Mouse (Mus musculus): ENCODE results near the gene Farsa. TPM values are rescaled to one million over a fixed set of nuclear protein-coding genes. Genes with fewer than 3 reads are reported as not detected.

Farsa gene
- total and polyA plus RNA-seq, 2 experiments, result 11.0 to 32.4 TPM

DNA sequence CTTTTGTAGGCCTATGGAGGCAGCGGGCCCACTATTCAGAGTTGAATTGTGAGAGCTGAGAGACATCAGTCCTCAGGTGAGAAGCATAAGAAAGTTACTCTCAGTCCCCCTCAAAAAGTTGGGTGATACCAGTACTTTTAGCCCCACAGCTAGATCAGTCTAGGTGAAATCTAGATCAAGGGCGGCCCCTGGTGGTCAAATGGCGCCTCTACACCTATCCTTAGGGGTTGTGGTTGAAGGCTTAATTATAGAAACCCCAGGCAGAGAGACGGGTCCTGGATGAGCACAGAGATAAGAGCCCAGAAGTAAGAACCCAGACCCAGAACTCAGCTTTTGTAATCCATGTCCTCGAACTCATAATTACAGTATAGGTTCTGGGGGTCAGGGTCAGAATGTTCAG, 43.7 kb upstream of the Farsa start:
- H3K36me3 ChIP-seq (ENCODE audit: control insufficient read depth, insufficient read depth, low read length), result no peaks in the 10 kb centered on the region
- H3K9ac ChIP-seq (ENCODE audit: low read depth, low read length), result no peak overlapping the region
- DNase-seq (ENCODE audit: extremely low read depth, low read depth, low spot score), result peak; percentile 35
- no peaks in the 10 kb centered on the region for H3K27me3 ChIP-seq (ENCODE audit: control insufficient read depth, insufficient read depth, low read length)
- TF ChIP-seq POLR2A (IDR thresholded peaks at IDR 0.05; ENCODE audit: extremely low read depth, insufficient read depth, low read length) (no peak), CTCF (IDR thresholded peaks at IDR 0.05; ENCODE audit: low read depth, low read length) (peak; percentile 69)
- H3K27ac ChIP-seq (replicated peaks; ENCODE audit: insufficient read depth, low read depth, low read length), result no peak overlapping the region
- H3K4me3 ChIP-seq (ENCODE audit: insufficient read depth, low read depth, low read length), result no peak overlapping the region
- H3K79me2 ChIP-seq (ENCODE audit: control insufficient read depth, insufficient read depth, low read length), result no peaks in the 10 kb centered on the region
- 1% methylated on average over 5 of the region's 5 CpGs for WGBS
- H3K4me1 ChIP-seq (ENCODE audit: control insufficient read depth, insufficient read depth, low read length), result peaks cover 2% of the 10 kb centered on the region; the same call in 1 of the 2 replicates

DNA sequence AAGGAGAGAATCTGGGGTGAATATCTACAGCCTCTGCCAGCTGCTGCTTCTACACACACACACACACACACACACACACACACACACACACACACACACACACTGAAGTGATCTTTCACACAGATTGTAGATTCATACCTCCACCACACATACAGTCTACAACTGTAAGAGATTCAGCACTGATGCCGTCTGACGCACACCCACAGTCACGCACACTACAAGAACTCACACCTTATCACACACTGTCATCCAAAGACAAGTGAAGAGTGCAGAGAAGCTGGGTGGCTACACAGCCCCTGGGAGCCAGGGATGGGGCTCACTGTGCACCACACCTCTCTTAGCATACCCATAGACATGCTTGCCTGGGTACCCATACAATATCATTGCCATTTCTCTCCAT, 43.0 kb upstream of the Farsa start:
- WGBS, result 88% methylated on average over 3 of the region's 3 CpGs
- Histone ChIP-seq H3K79me2 (ENCODE audit: control insufficient read depth, insufficient read depth, low read length) (no peaks in the 10 kb centered on the region), H3K27me3 (ENCODE audit: control insufficient read depth, insufficient read depth, low read length) (no peaks in the 10 kb centered on the region), H3K27ac (replicated peaks; ENCODE audit: insufficient read depth, low read depth, low read length) (no peak overlapping the region), H3K36me3 (ENCODE audit: control insufficient read depth, insufficient read depth, low read length) (no peaks in the 10 kb centered on the region), H3K9ac (ENCODE audit: low read depth, low read length) (no peak overlapping the region), H3K4me3 (ENCODE audit: insufficient read depth, low read depth, low read length) (no peak overlapping the region), H3K4me1 (ENCODE audit: control insufficient read depth, insufficient read depth, low read length) (peaks cover 2% of the 10 kb centered on the region; the same call in 1 of the 2 replicates)
- no peak for TF ChIP-seq CTCF (IDR thresholded peaks at IDR 0.05; ENCODE audit: low read depth, low read length)
- no peak for TF ChIP-seq POLR2A (IDR thresholded peaks at IDR 0.05; ENCODE audit: extremely low read depth, insufficient read depth, low read length)
- DNase-seq (ENCODE audit: extremely low read depth, low read depth, low spot score), result no peak

DNA sequence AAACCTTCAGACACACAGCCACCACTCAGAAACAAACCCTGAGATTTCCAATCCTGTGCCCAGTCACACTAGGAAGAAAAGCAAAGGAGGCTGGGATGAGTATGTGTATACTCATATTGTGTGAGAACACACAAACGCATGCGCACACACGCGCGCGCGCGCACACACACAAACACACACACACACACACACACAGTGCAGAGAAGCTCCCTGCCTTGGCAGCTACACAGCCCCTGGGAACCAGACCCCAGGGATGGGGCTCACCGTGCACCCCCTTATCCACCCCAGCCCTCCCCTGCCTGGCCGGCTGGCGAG, 42.6 kb upstream of the Farsa start:
- DNase-seq (ENCODE audit: extremely low read depth, low read depth, low spot score), result no peak
- no peaks in the 10 kb centered on the region for H3K36me3 ChIP-seq (ENCODE audit: control insufficient read depth, insufficient read depth, low read length)
- H3K79me2 ChIP-seq (ENCODE audit: control insufficient read depth, insufficient read depth, low read length), result no peaks in the 10 kb centered on the region
- 91% methylated on average over 11 of the region's 11 CpGs for WGBS
- no peak overlapping the region for H3K9ac ChIP-seq (ENCODE audit: low read depth, low read length)
- H3K27me3 ChIP-seq (ENCODE audit: control insufficient read depth, insufficient read depth, low read length), result no peaks in the 10 kb centered on the region
- no peak overlapping the region for H3K27ac ChIP-seq (replicated peaks; ENCODE audit: insufficient read depth, low read depth, low read length)
- H3K4me3 ChIP-seq (ENCODE audit: insufficient read depth, low read depth, low read length), result no peak overlapping the region
- no peak for TF ChIP-seq CTCF (IDR thresholded peaks at IDR 0.05; ENCODE audit: low read depth, low read length)
- no peak for TF ChIP-seq POLR2A (IDR thresholded peaks at IDR 0.05; ENCODE audit: extremely low read depth, insufficient read depth, low read length)
- H3K4me1 ChIP-seq (ENCODE audit: control insufficient read depth, insufficient read depth, low read length), result peaks cover 2% of the 10 kb centered on the region; the same call in 1 of the 2 replicates

DNA sequence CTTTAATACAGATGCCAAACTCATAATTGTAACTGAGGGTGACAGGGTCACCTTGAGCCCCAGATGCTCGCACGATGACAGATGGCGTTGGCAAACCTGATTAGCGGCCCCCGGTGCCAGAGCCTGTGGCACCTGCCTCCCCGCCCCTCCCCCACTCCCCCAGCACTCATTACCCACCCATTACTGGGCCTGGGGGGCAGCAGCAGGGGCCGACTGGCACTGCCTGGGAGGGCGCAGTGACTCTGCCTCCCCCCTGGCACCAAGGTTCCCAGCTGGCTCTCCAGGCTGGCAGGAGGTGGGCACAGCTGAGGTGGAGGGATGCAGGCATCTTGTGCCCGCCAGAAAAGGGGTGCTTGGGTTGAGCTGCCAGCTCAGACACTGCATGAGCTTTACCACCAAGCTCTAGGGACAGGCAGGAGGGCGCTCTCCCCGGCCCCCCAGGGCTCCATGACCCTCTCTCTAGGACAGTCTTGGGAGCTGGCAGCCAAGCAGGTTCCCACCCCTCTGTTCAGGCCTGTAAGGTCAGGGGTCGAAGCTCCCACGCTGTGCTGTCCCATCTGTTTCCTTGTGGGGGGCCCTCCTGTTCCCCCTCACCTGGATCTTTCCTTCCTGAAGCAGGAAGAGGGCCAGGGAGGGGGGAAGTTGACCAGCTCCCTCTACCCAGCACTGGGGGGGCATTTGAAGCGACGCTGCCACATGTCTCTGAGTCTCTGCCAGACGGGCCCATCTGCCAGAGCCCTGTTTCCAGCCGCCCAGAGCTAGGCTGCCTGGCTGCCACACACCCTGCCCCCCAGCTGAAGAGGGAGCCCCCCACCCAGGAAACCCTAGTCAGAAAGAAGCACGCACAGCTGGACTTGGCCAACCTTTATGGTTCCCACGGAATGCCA, 42.0 kb upstream of the Farsa start:
- TF ChIP-seq CTCF (IDR thresholded peaks at IDR 0.05; ENCODE audit: low read depth, low read length), result no peak
- no peak for TF ChIP-seq POLR2A (IDR thresholded peaks at IDR 0.05; ENCODE audit: extremely low read depth, insufficient read depth, low read length)
- Histone ChIP-seq H3K36me3 (ENCODE audit: control insufficient read depth, insufficient read depth, low read length) (no peaks in the 10 kb centered on the region), H3K4me1 (ENCODE audit: control insufficient read depth, insufficient read depth, low read length) (peaks cover 2% of the 10 kb centered on the region; the same call in 1 of the 2 replicates), H3K79me2 (ENCODE audit: control insufficient read depth, insufficient read depth, low read length) (no peaks in the 10 kb centered on the region), H3K27me3 (ENCODE audit: control insufficient read depth, insufficient read depth, low read length) (no peaks in the 10 kb centered on the region), H3K9ac (ENCODE audit: low read depth, low read length) (no peak overlapping the region), H3K4me3 (ENCODE audit: insufficient read depth, low read depth, low read length) (no peak overlapping the region), H3K27ac (replicated peaks; ENCODE audit: insufficient read depth, low read depth, low read length) (no peak overlapping the region)
- WGBS, result 53% methylated on average over 19 of the region's 19 CpGs
- no peak for DNase-seq (ENCODE audit: extremely low read depth, low read depth, low spot score)

DNA sequence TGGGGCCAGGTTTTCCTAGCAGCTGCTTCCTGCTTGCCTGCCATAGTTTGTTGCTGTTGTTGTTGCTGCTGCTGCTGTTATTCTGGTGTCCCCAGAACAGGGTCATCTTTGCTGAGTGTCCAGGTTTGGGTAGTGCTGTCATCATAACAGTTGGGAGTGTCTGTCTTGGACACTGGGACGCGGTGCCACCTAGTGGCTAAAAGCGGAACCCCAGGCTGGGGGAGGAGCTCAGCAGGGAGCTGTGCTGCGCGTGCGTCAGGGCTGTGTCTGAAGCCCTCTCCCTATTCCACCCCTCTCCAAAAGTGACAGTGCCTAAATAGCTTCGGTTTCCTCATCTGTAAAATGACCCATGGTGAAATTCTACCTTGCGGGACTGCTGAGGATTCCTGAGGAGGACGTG, 41.2 kb upstream of the Farsa start:
- Histone ChIP-seq H3K9ac (ENCODE audit: low read depth, low read length) (no peak overlapping the region), H3K4me1 (ENCODE audit: control insufficient read depth, insufficient read depth, low read length) (peaks cover 2% of the 10 kb centered on the region; the same call in 1 of the 2 replicates), H3K4me3 (ENCODE audit: insufficient read depth, low read depth, low read length) (no peak overlapping the region), H3K36me3 (ENCODE audit: control insufficient read depth, insufficient read depth, low read length) (no peaks in the 10 kb centered on the region), H3K27ac (replicated peaks; ENCODE audit: insufficient read depth, low read depth, low read length) (no peak overlapping the region), H3K79me2 (ENCODE audit: control insufficient read depth, insufficient read depth, low read length) (no peaks in the 10 kb centered on the region), H3K27me3 (ENCODE audit: control insufficient read depth, insufficient read depth, low read length) (no peaks in the 10 kb centered on the region)
- WGBS, result 13% methylated on average over 9 of the region's 9 CpGs
- DNase-seq (ENCODE audit: extremely low read depth, low read depth, low spot score), result peak; percentile 55
- TF ChIP-seq CTCF (IDR thresholded peaks at IDR 0.05; ENCODE audit: low read depth, low read length), result peak; percentile 99
- no peak for TF ChIP-seq POLR2A (IDR thresholded peaks at IDR 0.05; ENCODE audit: extremely low read depth, insufficient read depth, low read length)

DNA sequence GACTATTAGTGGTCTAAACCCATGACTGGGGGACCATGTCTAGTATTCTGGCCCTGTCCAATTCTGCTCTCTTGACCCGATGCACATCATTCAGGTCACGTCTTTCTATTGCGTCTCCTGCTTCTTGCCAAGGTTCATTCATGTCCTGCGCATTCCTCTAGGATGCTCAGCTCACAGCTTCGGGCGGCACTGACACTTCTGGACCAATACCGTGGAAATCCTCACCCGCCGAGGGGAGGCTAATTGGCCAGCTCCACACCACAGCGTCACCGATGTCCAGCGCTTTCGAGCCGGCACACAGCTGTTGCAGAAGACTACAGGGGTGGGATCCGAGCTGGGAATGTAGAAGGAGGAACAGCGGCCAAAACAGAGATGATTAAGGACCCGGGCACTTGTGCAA, 40.7 kb upstream of the Farsa start:
- Histone ChIP-seq H3K27me3 (ENCODE audit: control insufficient read depth, insufficient read depth, low read length) (no peaks in the 10 kb centered on the region), H3K9ac (ENCODE audit: low read depth, low read length) (no peak overlapping the region), H3K27ac (replicated peaks; ENCODE audit: insufficient read depth, low read depth, low read length) (no peak overlapping the region), H3K4me1 (ENCODE audit: control insufficient read depth, insufficient read depth, low read length) (0 out of 2 replicates have a peak, but pooled peaks cover under 1% of the 10 kb centered on the region), H3K36me3 (ENCODE audit: control insufficient read depth, insufficient read depth, low read length) (no peaks in the 10 kb centered on the region), H3K4me3 (ENCODE audit: insufficient read depth, low read depth, low read length) (no peak overlapping the region), H3K79me2 (ENCODE audit: control insufficient read depth, insufficient read depth, low read length) (no peaks in the 10 kb centered on the region)
- TF ChIP-seq CTCF (IDR thresholded peaks at IDR 0.05; ENCODE audit: low read depth, low read length) (no peak), POLR2A (IDR thresholded peaks at IDR 0.05; ENCODE audit: extremely low read depth, insufficient read depth, low read length) (no peak)
- DNase-seq (ENCODE audit: extremely low read depth, low read depth, low spot score), result no peak
- 79% methylated on average over 17 of the region's 17 CpGs for WGBS

All from liver, adult 2 months (tissue).